Mouse (Mus musculus): ENCODE data around the gene Zdhhc19. TPM values are rescaled to one million over a fixed set of nuclear protein-coding genes. Genes with fewer than 3 reads are reported as not detected.

Gene Zdhhc19
- total RNA-seq (2021), result not detected
- long read RNA-seq, experiment 1, result 0 reads
- long read RNA-seq, experiment 2, result 0 reads

GRCm38 (mm10) chr16:32495965-32496364 lies at the start of gene Zdhhc19:
Gene Zdhhc19 (plus strand): TSS chr16:32496265.
- no peak within 1 kb of the TSS for H3K27ac ChIP-seq
- DNase-seq, result no peak
- no peak within 1 kb of the TSS for H3K4me3 ChIP-seq
- intact Hi-C loops (cut with DNase I), result no loop called here
- no peak for TF ChIP-seq CTCF (IDR thresholded peaks at IDR 0.05)

DNA sequence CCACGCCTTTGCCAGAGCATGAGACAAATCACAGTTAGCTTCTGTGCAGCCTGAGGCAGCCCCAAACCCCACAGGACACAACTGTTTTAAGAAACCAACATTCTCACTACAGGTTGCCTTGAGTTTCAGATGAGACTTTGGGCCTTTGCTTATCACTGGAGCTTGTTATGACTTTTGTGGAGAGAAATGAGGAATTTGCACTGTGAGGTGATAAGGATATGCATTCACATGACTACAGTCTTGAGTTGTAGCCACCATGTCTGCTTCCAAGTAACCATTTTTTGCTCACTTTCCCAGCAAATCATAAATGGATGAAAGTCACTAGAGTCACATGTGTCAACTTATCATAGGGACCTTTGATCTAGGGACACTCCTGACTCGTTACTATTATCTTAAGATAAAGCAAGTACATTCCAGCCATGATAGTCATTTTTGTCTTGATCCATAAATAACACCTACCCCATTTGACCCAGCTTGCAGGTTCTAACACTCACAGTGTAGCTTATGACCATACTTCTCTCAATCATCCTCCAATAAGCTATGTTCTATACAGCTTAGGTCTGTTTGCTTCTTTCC lies 49.4 kb upstream of the Zdhhc19 start:
- no peak overlapping the region for H3K27ac ChIP-seq
- DNase-seq, result no peak
- intact Hi-C loops (cut with DNase I), result no loop called here
- no peak for TF ChIP-seq CTCF (IDR thresholded peaks at IDR 0.05)
- H3K4me3 ChIP-seq, result no peak overlapping the region

DNA sequence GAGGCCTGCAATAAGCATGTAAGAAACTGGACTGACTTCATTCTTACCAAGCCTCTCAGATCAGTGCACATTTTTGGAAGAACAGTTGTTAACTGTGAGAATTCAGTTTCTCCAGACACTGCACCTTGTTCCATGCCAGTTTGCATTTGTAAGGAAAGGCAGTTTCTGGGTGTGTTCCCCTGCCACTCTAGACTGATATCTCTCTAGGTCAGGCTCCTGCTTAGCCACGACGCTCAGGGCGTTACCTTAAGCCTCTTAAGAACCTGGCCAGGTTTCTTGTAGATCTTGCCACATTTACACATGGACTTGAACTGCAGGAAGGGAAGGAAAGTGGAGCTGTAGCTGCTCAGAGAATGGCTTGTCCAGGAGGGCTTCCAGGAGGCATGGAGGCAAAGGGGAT lies 46.4 kb upstream of the Zdhhc19 start:
- Histone ChIP-seq H3K4me3 (no peak overlapping the region), H3K27ac (0 out of 2 replicates have a peak overlapping the region, but pooled peaks have one; percentile 10)
- TF ChIP-seq CTCF (IDR thresholded peaks at IDR 0.05), result no peak
- no peak for DNase-seq
- intact Hi-C loops (cut with DNase I), result no loop called here

DNA sequence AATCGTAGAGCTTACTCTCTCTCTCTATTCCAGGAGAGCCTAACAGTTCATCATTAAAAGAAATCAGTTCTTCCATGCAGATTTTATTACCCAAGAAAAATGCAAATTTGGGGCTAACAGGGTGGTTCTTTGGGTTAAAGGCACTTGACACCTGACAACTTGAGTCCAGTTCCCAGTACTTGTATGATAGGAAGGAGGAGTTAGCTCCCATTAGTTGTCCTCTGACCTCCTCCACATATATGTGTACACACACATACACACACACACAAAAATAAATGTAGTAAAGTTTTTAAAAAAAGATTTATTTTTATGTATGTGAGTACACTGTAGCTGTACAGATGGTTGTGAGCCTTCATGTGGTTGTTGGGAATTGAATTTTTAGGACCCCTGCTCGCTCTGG lies 45.9 kb upstream of the Zdhhc19 start:
- DNase-seq, result no peak
- intact Hi-C loops (cut with DNase I), result no loop called here
- TF ChIP-seq CTCF (IDR thresholded peaks at IDR 0.05), result no peak
- H3K27ac ChIP-seq, result no peak overlapping the region
- no peak overlapping the region for H3K4me3 ChIP-seq

DNA sequence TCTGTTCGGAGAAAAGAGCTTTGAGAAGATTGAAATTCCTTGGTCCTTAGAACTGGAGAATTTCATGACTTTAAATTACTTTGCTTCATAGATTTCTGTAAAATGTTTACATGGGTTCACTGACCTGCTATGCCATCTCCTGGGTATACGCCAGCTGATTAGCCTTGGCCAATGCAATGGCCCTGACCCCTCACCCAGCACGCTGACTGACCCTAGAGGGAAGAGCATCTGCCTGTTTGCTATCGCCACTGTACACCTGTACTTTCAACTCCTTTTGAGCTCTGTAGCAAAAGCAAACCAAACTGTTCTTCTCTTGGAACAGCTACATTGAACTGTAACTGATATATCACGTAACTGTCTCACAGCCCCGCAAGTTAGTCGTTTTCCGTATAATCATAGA lies 43.0 kb upstream of the Zdhhc19 start:
- intact Hi-C loops (cut with DNase I), result no loop called here
- Histone ChIP-seq H3K27ac (no peak overlapping the region), H3K4me3 (no peak overlapping the region)
- no peak for TF ChIP-seq CTCF (IDR thresholded peaks at IDR 0.05)
- no peak for DNase-seq

DNA sequence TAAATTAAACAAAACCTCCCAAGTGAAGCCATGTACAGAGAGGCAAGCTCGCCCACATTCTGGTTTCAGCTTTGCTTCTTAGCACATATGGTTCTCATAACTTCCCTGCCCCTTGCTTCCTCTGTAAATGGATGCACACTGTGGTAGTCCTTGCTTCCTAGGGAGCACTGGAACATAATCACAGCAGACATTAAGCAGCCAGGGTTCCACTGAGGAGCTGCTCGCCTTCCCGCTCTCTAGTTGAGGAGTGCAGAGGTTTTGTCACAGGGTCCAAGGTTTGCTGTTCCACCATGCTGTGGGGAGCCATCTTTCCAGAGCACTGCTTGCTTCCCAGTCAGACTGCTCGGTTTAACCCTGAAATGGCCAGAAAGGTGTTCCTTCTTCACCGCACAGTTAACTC lies 41.4 kb upstream of the Zdhhc19 start:
- no peak for TF ChIP-seq CTCF (IDR thresholded peaks at IDR 0.05)
- Histone ChIP-seq H3K4me3 (no peak overlapping the region), H3K27ac (no peak overlapping the region)
- intact Hi-C loops (cut with DNase I), result loop anchor here (5.0 kb wide), 1 partner anchor 187 kb away; no protein-coding TSS in a partner anchor
- DNase-seq, result no peak

DNA sequence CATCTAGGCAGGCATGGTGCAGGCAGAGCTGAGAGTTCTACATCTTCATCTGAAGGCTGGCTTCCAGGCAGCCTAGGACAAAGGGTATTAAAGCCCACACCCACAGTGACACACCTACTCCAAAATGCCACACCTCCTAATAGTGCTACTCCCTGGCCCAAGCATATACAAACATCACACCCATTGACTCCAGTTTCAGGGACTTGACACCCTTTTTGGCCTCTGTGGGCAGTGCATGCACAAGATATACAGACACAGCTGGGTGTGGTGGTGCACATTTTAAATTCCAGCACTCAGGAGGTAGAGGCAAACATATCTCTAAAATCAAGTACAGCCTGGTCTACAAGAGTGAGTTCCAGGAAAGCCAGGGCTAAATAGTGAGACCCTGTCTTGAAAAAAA lies 40.0 kb upstream of the Zdhhc19 start:
- intact Hi-C loops (cut with DNase I), result loop anchor here (2.0 to 5.0 kb wide), 2 partner anchors 83 to 189 kb away; no protein-coding TSS in a partner anchor
- H3K4me3 ChIP-seq, result no peak overlapping the region
- no peak for TF ChIP-seq CTCF (IDR thresholded peaks at IDR 0.05)
- no peak overlapping the region for H3K27ac ChIP-seq
- no peak for DNase-seq

GRCm38 (mm10) chr16:32456761-32457160 lies 39.3 kb upstream of the Zdhhc19 start:
- DNase-seq, result no peak
- intact Hi-C loops (cut with DNase I), result loop anchor here (2.0 to 5.0 kb wide), 2 partner anchors 84 to 189 kb away; no protein-coding TSS in a partner anchor
- Histone ChIP-seq H3K4me3 (no peak overlapping the region), H3K27ac (peak overlapping the region; percentile 82; the same call in 1 of the 2 replicates)
- TF ChIP-seq CTCF (IDR thresholded peaks at IDR 0.05), result no peak

DNA sequence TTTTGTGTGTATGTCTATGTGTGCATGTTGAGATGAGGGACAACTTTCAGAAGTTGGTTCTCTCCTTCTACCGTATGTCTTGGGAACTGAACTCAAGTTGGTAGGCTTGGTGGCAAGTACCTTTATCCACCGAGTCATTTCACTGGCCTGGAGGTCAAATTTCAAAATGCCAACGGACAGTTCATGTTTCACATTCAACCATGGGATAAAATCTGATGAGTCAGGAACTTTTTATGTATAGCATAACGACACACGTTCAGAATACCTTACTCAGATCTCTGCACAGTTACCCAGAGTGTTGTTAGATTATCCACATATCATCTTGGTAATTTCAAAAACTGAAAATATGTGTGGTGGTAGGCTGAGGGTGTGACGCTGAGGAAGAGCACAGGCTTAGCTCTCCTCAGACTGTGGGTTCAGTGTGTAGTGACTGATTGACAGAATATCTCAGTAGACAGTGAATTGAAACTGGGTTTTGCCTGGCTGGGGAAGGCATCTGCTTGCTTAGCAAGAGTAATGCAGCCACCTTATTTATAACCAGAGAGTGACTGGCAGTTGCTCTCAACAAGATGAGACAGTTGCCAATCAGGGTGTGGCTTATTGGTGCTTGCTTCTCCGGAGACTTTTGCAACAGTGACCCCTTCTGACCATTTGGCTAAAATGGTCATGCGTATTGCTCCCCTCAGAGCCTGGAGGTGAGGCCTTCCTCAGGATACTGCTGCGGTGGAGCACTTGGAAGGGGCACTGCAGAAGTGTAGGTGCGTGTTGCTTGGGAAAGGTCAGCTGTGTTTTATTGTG lies 38.3 kb upstream of the Zdhhc19 start:
- peak; percentile 78 for TF ChIP-seq CTCF (IDR thresholded peaks at IDR 0.05)
- intact Hi-C loops (cut with DNase I), result loop anchor here (2.0 to 5.0 kb wide), 2 partner anchors 85 to 190 kb away; no protein-coding TSS in a partner anchor

DNA sequence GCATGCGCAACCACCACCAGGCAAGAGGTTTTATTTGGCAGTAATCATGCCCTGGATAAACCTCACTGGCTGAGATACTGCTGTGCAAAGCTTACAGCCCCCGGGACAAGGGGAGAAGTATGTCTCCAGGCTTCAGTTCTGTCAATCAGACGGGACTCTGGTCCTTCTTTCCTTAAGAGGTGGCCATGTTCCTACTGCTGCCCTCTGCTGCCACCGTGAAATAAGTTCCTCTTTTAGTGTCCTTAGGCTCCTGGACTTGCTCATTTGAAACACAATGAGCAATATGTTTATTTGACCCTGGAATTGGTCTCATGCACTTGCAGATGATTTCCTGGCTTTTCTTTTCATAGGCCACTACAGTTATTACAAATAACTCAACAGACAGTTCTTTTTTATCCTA lies 35.5 kb upstream of the Zdhhc19 start:
- TF ChIP-seq CTCF (IDR thresholded peaks at IDR 0.05), result peak; percentile 12; the same call in 1 of the 2 replicates
- intact Hi-C loops (cut with DNase I), result no loop called here

More for the DNA sequence above, 38.3 kb upstream of the Zdhhc19 start:
- DNase-seq, result peak; percentile 80
- H3K27ac ChIP-seq, result peak overlapping the region; percentile 82
- H3K4me3 ChIP-seq, result peak overlapping the region; percentile 38

GRCm38 (mm10) chr16:32461713-32462112 lies 34.4 kb upstream of the Zdhhc19 start:
- no peak for TF ChIP-seq CTCF (IDR thresholded peaks at IDR 0.05)
- H3K27ac ChIP-seq, result no peak overlapping the region
- DNase-seq, result no peak
- no peak overlapping the region for H3K4me3 ChIP-seq
- intact Hi-C loops (cut with DNase I), result no loop called here

More for the DNA sequence above, 35.5 kb upstream of the Zdhhc19 start:
- no peak for DNase-seq
- H3K4me3 ChIP-seq, result no peak overlapping the region
- H3K27ac ChIP-seq, result no peak overlapping the region

GRCm38 (mm10) chr16:32462950-32463349 lies 33.1 kb upstream of the Zdhhc19 start:
- Histone ChIP-seq H3K27ac (no peak overlapping the region), H3K4me3 (no peak overlapping the region)
- no peak for DNase-seq
- intact Hi-C loops (cut with DNase I), result no loop called here
- TF ChIP-seq CTCF (IDR thresholded peaks at IDR 0.05), result no peak

DNA sequence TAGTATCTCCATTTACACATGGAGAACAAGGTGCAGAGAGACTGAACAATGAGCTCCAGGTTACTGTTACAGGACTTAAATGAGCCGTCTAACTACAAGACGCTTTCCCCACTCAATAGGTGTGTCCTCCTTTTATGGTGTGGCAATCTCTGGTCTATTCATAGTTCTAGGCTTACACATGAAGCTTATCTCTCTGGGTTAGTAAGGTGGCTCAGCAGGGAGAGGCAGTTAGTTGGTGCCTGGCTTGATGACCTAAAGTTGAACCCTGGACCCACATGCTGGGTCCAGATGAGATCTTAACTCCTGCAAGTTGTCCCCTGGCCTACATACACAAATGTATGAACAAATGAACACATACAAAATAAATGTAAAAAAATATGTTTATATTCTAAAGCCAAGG lies 32.6 kb upstream of the Zdhhc19 start:
- Histone ChIP-seq H3K4me3 (no peak overlapping the region), H3K27ac (no peak overlapping the region)
- intact Hi-C loops (cut with DNase I), result no loop called here
- DNase-seq, result no peak
- TF ChIP-seq CTCF (IDR thresholded peaks at IDR 0.05), result no peak
